Mouse (Mus musculus) liver, postnatal 0 days (tissue): ENCODE data around the gene Myh9.

Experiments
- CTCF ChIP-seq: sonication (generic); IDR thresholded peaks from 2 replicates; pipeline ENCODE4 v1.5.1; 2016; ENCODE audit warnings: antibody characterized with exemption, low read depth
- EP300 ChIP-seq: IDR thresholded peaks from 2 replicates; pipeline ENCODE4 v1.6.1; 2016; ENCODE audit warnings: antibody characterized with exemption, low read depth, mild to moderate bottlenecking

DNA sequence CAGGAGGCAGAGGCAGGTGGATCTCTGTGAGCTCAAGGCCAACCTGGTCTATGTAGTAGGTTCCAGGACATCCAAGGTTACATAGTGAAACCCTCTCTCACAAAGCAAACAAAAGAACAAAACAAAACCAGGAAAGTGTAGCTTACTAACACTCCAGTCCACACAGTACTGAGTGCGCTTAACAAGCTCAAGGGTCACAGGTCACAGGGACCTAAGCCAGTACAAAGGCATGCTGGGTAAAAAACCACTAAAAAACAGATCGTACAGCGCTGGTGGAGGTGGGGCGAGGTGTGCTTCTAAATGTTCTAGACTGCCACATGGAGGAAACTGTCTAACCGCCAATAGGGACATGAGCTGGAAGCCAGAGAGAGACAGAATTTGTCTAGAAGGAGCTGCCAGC, 71.6 kb downstream of the Myh9 start:
- no peak for TF ChIP-seq EP300
- TF ChIP-seq CTCF: no peak
